Mouse (Mus musculus) heart, adult 18-20 months (tissue): ENCODE data around the gene Slc22a14. TPM values are rescaled to one million over a fixed set of nuclear protein-coding genes. Genes with fewer than 3 reads are reported as not detected.
"Not testable (repeated sequence)": the region's sequence is repeated elsewhere in the genome, so short reads cannot be mapped to it uniquely, and the experiment has no call there.

Source experiments
- DNase-seq, 2 experiments: peaks; one replicate each; pipeline ENCODE4 v3.0.0; 2021 to 2022; ENCODE audit warnings: mixed read lengths in 1 of 2
- total RNA-seq, 2 experiments: library from RNA; stranded (reverse); gene quantifications; 2 replicates each; pipeline ENCODE4 v1.2.3; 2021

Gene Slc22a14
- total RNA-seq, 2 experiments from 2014 or later, result not detected

DNA sequence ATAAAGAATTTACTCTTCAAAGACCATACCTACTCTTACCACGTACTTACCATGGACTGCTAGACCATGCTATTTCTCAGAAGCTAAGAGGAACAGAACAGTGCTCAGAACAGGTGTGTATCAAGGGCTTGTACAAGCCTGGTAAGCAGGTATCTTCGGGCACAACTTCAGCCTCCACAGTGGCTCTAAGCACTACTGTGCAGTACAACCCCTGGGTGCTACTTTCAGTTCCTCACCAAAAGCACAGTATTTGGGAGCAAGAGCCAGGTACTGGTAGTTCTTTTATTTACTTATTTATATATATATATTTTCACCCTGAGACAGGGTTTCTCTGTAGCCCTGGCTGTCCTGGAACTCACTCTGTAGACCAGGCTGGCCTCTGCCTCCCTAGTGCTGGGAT lies 104.5 kb downstream of the Slc22a14 start:
- no peak for DNase-seq

DNA sequence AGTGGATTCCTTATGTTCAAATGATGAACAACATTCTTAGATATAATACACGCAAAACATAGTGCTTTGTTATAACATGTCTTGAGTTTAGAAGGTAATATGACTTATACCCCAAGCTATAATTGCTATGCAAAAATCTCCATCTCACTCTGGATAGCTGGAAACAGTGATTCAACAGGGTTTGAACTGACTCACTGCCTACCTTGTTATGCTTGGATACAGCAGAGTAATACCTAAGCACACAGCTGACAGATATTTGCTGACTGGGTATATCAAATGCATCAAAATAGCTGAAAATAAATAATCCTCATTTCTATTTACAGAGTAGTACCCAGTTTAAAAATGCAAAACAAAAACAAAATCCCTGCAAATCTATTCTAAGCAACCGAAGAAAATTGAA lies 106.6 kb downstream of the Slc22a14 start:
- DNase-seq, result no peak

DNA sequence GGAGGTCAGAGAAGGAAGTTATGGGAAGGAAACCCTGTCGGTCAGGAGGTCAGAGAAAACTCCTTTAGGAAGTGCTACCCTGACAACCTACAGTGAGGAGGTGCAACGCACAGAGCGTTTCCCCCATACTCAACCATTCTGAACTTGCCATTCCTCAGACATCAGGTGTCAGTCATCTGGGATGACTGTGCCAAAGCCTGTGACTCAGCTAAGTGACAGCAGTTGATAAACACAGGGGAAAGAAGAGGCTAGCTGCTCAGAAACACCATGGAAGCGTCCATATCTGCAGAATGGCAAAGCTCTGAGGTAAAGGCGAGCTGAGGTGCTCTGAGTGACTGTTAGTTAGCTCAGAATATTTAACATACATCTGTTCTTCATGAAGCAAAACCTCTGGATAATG lies 107.2 kb downstream of the Slc22a14 start:
- DNase-seq, result no peak

DNA sequence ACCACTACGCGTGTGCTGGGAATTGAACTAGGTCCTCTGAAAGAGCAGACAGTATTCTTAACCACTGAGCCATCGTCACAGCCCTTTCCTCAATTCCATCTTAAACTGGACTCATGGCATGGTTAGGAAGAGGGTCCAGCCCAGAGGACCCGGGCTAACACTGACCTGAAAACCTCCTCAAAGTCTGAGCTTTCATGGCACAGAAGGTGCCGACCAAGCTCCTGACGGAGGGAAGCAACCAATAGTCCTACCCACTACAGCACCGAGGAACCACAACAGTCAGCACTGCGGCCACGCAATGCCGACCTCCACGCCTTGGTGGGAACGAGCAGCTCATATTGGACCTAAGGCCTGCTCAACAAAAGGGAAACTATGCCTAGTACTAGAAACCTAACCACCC lies 109.2 kb downstream of the Slc22a14 start:
- no peak for DNase-seq

DNA sequence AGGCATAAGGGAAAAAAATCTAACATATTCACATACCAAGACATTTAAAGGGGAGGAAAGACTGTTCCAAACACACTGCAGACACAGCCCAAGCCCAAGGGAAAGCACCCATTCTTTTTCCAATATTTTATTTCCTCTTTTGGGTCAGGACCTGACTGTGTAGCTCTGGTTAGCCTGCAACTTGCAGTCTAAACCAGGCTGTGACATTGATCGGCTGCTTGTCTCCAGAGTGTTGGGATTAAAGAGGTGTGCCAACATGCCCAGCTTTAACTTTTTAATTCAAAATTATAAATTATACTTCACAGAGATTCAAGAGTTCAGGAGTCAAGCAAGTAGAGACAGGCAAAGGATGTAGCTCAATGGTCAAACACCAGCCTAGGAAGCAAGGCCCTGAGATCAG lies 110.3 kb downstream of the Slc22a14 start:
- DNase-seq, result no peak

DNA sequence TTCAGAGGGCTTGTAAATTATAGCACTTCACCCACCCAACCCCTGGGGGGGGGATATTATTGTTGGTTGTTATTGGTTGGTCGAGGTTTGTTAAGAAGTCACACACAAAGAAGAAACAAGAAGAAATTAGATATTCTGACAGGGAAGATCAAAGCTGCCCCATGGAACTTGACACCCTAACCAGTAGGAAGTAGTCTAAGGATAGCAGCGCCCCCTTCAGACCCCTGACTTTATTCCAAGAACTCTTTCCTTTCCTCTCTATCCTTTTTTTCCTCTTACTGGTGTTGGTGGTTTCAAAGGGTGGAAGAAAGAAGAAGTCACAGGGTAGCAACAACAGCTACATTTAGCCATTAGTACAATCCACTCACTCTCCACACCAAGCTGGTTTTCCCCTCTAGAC lies 111.2 kb downstream of the Slc22a14 start:
- DNase-seq, result no peak

DNA sequence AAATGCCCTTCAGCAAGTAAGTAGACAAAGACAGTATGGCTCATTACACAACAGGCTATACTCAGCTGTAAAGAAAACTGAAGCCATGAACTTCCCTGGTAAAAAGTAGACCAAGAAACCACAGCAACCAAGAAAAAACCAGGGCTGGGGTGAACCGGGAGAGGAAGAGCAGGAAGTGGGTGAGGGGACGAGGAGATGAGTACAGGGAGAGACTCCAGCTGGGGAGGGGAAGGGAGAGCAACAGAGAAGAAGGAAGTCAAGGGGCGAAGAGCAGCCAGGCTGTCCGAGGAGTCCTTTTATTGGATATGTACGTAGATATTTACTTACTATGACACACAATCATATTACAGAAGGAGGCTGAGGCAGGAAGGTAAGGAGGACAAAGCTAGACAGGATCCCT lies 117.4 kb downstream of the Slc22a14 start:
- peak in 1 of 2 experiments; percentile 14 for DNase-seq

DNA sequence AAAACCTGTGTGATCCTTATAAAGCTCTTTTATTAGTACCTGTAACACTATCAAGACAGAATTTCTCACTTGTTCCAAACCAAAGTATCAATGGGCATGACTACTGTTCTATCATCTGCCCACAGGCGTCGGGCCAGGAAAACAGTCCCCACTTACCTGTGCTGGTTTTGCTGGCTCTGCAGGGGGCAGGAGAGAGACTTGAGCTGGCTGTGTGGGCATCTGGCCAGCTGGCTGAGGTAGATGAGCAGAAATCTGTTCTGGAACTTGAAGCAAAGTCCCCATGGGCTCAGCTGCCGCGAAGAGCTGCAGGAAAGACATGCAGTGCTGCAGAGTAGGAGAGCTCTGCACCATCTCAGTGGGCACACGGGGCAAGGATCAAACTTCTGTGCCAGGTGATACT lies 118.5 kb downstream of the Slc22a14 start:
- DNase-seq, result peak; percentile 41 to 51

DNA sequence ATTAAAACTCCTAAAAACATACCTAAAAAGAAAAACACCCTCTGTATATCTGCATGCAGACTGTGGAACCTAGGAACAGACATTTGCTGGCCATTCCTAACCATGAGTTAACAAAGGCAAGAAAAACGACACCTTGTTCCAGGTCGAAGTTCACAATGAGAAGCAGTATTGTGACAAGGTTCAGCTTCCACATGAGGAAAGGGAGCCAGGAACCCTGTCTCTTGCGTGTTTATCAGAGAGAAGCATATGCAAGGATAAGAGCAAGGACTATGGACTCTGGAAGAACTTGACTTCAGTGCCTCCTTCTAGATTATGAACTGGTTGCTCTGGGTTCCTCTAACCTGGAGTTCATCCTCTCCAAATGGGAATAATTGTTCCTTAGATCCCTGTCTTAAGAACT lies 121.4 kb downstream of the Slc22a14 start:
- DNase-seq, result no peak

DNA sequence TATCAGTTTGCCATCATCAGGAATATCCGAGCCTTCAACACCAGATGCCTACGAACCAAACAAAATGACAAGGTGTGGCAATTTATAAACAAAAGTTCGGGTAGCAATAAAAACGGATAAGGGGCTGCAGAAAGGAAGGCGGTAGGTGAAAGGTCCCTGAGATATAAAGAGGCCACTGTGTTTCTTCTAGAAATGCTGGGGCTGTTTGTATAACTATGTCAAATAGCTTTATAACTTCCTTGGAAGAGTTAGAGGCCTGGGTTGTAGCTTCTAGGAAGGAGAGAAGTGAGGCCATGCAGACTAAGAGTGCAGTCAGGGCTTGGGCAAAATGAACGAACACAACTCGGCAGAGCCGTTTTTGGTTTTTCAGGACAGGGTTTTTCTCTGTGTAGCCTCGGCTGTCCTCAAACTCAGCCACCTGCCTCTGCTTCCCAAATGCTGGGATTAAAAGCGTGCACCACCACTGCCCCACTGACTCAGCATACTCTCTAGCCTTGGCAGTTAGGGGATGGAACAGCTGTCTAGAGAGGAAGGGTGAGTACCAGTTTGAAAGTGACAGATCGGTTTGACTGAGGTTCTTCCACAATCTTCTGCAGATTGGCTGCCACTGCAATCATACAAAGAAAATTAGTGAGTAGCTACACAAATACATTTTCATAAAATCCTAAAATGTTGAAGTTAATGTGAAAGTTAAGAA lies 124.0 kb downstream of the Slc22a14 start:
- DNase-seq, result no peak

DNA sequence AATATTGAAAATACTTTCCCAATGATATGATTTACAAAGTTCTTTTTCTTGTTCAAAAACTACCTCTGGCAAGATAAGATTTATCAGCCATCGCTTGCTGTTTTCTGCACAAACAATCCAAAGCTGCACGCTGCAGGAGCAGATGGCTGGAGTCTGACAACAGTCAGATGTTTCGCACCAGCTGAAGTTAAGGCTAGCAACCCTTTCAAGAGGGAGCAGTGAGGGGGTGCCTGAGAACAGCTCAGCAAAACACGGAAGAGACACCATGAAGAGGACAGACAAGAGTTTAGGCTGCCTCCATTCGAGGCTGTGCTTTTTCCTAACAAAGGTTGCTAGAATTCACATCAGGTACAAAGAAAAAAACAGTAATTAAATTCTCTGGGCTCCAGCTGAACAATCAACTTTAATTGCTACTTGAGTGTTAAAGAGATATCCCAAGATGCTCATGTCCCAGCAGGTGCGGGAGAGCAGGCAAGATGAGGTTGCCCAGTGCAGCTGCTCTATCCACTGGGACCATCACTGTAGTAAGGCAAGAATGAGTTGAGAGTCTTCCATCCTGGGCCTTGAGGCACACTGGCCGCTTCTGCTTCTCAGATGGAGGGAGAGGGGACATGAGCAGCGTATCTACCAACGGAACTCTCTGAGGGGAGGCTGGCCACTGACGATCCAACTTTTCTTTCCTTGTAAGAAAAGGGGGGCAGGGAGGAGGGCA lies 124.9 kb downstream of the Slc22a14 start:
- no peak for DNase-seq

DNA sequence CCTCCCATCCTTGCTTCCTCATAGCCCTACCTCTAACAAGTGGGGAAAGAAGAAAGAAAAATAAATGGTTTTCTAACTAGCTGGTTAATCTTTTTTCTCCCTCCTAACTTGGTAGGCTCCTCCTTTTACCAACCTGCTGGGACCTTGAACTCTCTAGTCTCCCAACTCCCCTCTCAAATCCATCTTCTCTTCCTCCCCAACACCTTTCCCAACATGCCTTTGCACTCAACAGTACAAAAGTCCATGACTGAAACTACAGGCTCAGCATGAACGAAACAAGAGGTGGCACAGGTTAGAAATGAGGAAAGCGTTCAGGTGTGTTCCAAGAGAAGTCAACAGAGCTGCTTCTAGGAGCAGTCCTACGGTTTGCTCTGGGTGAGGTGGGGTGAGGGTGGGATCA lies 126.1 kb downstream of the Slc22a14 start:
- no peak for DNase-seq

DNA sequence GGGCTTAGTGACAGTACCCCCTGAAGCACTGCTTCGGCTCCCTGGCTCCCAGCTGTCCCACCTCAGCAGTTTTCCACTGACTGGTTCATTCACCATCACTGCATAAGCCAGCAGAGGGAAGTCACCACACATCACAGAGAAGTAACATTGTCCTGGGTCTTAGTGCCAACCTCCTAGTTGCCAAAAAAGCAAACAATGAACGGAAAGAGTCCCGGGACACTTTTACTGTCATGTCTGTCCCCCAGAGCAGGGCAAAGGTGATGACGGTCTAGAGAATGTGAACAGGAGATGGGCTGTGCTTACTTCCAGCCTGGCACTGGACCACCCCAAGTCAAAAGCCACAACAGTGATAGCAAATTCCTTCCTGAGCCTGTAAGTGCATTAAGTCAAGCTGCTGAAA lies 126.6 kb downstream of the Slc22a14 start:
- DNase-seq, result no peak

DNA sequence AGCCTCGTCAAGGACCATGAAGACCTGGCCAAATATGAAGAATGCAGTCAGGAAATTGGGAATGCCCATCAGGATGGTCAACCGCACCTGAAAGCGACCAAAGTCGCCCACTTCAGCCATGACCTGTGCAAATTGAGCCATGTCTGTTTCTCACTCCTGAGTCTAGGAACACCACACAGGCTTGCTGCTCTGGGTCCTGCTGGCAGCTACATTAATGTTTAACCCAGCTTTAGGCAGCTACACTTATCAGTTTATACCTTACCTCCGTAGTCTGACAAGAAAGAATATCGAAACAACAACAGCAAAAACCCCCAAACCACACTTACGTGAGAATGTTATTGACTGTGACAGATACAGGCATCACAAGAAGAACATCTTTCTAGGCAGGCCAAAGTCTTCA lies 133.8 kb downstream of the Slc22a14 start:
- DNase-seq, result no peak

DNA sequence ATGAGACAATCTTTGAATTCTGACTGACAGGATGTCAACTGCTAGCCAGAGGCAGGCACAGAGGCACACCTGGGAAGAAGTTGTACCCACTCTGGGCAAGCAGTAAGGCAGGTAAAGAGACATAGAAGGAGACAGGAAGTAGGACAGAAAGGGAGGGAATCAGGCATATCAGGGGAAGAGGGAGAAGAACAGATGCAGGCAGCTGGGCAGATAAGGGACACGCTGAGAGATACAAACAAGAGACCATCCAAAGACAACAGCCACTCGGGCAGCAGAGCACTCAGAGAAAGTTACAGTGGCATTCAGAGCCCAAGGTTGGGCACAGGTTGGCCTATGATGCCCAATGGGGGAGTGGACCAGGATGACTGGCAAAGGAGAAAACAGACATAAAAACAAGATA lies 134.5 kb downstream of the Slc22a14 start:
- DNase-seq, result no peak

DNA sequence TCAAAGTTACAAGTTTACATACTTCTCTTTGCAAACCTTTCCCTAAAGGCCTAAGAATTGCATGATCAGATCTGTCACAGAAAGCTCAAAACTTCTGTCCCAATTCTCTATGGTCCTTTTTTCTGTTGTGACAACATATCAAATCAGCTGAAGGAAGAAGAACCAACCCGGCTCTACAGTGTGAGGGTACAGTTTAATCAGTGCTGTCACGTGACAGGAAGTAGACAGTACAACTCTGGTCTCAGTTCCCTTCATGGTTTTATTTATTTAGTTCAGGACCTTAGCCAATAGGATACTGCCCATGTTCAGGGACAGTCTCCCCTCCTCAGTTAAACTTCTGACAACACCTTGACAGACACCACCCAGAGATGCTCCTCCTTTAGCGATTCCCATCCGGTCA lies 145.1 kb downstream of the Slc22a14 start:
- no peak for DNase-seq

DNA sequence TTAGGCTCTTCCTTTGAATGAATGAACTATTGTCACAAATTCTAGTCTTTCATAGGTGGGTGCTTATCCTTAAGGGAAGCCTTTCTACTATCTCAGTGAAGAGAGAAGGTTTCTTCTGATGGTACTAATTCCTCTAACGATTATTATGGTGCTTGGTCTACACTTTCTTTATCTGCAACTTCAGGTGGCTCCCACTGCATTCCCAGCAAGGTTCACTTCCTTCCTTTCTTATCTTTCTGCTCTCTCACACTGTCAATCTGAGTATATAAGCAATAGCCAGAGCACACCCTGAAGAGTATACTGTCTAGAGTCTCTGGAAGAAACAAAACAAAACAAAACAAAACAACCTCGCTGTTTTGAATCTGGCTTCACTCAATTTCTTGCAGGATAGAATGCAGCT lies 145.7 kb downstream of the Slc22a14 start:
- no peak for DNase-seq

DNA sequence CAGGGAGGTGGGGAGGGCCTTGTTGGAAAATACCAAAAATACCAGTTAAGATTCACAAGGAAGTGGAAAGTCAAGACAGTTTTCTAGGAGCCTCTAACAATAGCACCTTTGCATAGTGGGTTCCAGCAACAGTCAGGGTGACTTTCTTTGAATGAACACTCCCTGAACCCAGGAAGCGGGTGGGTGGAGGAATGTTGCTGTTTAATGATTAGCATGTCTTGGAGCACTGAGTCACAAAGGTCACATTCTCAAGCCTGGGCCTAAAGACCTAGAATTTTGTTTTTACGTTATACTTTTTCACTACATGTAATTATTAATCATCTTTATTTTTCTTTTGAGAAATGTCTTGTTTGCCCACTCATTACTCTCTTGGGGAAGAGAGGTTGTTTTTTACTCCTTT lies 150.0 kb downstream of the Slc22a14 start:
- DNase-seq, result not testable (repeated sequence)

DNA sequence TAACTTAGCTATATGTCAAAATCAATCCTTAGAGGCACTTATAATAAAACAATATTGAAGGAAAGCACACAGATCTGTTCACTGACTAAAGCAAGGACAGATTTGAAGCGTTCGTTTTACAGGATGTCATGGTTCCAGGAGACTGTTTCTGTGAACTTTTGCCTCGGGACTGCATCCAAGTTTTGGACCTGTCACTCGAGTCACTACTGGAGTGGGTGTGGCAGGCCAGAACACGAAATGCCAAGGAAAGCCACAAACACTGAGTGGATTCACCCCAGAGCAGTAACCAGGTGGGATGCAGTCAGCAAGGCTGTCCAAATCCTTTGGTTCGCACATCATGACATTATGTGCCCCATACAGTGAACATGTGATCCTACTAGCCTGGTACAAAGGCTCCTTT lies 150.8 kb downstream of the Slc22a14 start:
- DNase-seq, result no peak

DNA sequence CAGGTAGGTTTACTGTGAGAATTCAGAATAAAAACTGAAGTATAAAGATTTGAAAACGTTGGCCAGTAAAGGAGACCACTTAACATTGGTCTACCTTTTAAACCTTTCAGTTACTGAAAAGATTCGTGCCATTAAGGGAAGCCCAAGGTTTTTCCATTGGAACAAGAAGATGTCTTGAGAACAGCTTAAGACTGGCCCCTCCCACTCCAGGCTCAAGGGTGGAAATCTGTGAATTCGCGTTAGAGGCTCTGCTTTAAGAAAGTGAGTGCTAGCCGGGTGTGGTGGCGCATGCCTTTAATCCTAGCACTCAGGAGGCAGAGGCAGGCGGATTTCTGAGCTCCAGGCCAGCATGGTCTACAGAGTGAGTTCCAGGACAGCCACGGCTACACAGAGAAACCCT lies 152.4 kb downstream of the Slc22a14 start:
- no peak for DNase-seq

DNA sequence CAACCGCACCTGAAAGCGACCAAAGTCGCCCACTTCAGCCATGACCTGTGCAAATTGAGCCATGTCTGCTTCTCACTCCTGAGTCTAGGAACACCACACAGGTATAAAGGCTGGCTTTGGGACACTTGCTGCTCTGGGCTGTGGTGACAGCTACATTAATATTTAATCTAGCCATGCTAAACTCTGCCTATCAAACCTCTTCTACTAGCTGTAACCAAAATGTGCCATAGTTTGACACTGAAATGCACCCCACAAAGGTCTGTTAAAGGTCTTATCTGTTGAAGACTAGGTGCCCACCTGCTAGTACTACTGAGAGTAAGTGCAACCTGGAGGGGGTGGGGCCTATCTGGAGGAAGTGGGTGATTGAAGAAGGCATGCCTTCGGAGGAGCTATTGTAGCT lies 156.4 kb downstream of the Slc22a14 start, which contains the start of gene Slc22a13:
Gene Slc22a13 (minus strand): TSS at position 101 of the 400 bp plus-strand sequence.
- no peak for DNase-seq

DNA sequence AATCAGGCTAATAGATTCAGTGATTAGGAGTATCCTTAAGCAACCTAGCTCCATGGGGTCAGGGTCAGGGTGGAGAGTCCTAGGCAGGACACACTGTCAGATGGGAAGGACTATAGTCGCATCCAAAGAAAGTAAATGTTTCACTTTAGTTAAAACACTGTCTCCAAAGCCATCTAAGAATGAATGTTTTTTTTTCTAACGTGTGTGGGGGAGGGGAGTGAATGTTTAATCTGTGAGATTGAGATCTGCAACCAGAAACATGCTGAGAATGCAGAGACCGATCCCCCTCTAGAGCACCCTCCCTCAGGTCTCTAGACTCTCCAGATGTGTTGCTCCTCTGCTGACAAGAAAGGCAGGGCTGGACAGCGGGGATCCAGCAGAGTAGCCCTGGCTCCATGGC lies 158.2 kb downstream of the Slc22a14 start:
- no peak for DNase-seq

DNA sequence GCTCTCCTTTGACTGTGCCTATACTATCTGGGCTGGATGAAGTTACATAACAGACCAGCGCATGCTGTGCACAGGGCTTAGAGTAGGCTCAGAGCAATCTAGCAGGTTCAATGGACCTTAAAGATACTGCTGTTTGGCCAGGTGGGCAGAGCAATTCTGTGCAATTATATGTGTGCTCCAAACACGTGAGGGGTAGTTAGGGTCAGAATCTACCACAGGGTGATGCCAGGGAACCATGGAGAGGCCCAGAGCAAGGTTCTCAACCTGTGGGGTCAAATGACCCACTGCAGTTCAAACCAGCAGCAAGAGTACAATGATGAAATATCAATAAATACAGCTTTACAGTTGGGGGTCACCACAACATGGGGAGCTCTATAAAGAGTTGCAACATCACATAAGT lies 158.7 kb downstream of the Slc22a14 start:
- DNase-seq, result no peak

DNA sequence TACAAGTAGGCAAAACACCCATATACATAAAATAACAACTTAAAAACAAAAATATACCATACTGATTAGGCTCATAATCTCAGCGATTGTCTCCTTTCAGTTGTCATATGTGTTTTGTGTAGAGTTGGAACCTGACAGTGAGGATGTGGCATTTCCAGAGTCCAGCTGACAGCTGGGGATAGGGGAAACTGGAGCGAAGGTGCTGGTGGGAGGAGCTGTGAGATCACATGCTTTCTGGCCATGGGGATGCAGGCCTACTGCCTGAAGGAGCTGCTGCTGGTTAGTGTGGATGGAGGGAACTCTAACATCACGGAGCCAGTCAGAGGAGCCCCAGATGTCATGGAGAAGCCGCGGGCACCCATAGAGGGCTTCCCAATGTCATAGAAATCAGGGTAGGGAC lies 159.6 kb downstream of the Slc22a14 start:
- no peak for DNase-seq
